Mouse (Mus musculus): ENCODE results near the gene Il1r1.

DNA sequence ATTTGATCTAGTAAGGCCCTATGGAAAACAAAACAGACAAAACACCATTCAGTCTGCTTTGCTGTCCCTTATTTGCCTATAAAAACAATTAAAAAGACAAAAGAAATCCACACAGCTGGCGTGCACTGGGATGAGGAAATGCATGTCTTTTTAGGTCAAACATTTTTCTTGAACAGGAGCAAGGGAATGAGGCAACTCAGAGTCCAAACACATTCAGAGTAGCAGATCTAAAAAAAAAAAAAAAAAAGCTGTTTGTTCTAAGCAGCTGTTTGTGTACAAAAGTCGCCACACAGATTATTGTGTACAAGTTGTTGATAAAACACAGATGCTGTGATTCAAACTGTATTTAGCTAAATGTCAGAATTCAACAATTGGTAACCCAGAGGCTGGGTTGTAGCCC is 133.0 kb downstream of the Il1r1 start:
- TF ChIP-seq POLR2A (IDR thresholded peaks at IDR 0.05; ENCODE audit: insufficient read length, low read depth) (no peak), TCF12 (IDR thresholded peaks at IDR 0.05; ENCODE audit: insufficient read depth, poor library complexity, severe bottlenecking) (no peak), E2F4 (IDR thresholded peaks at IDR 0.05; ENCODE audit: insufficient read depth) (no peak), USF1 (IDR thresholded peaks at IDR 0.05; ENCODE audit: low read depth) (no peak), TCF3 (IDR thresholded peaks at IDR 0.05; ENCODE audit: insufficient read length, low read depth) (no peak), MYOD1 (IDR thresholded peaks at IDR 0.05; ENCODE audit: control insufficient read depth in 1 of 3, insufficient read length in 2 of 3, low read depth in 2 of 3) (no peak)

Measured in myocyte (in vitro differentiated cells).